Mouse (Mus musculus) CH12.LX (cell line): ENCODE results near the gene Vtn. TPM values are rescaled to one million over a fixed set of nuclear protein-coding genes. Genes with fewer than 3 reads are reported as not detected.

Experiments
- DNase-seq: peaks from one replicate; pipeline ENCODE4 v3.0.0-alpha.2; 2013; ENCODE audit errors: extremely low read depth
- H3K27ac ChIP-seq: 2 replicates; pipeline ENCODE4 v1.5.1; 2012; ENCODE audit warnings: low read depth, mild to moderate bottlenecking, control low read depth, moderate library complexity; ENCODE audit not compliant: insufficient read depth
- H3K27me3 ChIP-seq: replicated peaks from 2 replicates; pipeline ENCODE3; 2012; ENCODE audit warnings: inconsistent platforms
- H3K36me3 ChIP-seq, 2 experiments: replicated peaks in 1 of 2; 2 replicates each; pipeline versions ENCODE3 to v1.6.1; 2012; ENCODE audit warnings: inconsistent platforms in 1 of 2, low read length in 1 of 2, mild to moderate bottlenecking in 1 of 2, mixed read lengths in 1 of 2, moderate library complexity in 1 of 2; ENCODE audit not compliant: control insufficient read depth in 1 of 2, insufficient read depth in 1 of 2
- H3K4me1 ChIP-seq, 2 experiments: 2 replicates each; pipeline ENCODE4 v1.6.1; 2012; ENCODE audit warnings: inconsistent platforms in 1 of 2, moderate library complexity in 1 of 2; ENCODE audit not compliant: insufficient read depth in 2 of 2, control insufficient read depth in 1 of 2
- H3K4me2 ChIP-seq: 2 replicates; pipeline ENCODE4 v1.6.1; 2012; ENCODE audit warnings: low read depth, mild to moderate bottlenecking, control low read depth; ENCODE audit not compliant: poor library complexity, insufficient read depth, severe bottlenecking
- H3K4me3 ChIP-seq, 3 experiments: fragments of 150-350 bp in 1 of 3; sonication (generic) in 1 of 3; replicated peaks in 1 of 3; 2 replicates each; pipeline versions ENCODE3 to v1.5.1; 2011 to 2012; ENCODE audit warnings: low read depth in 2 of 3, low read length in 2 of 3, mild to moderate bottlenecking in 2 of 3, moderate library complexity in 2 of 3, control low read depth in 1 of 3, improper control_type of control experiment in 1 of 3, inconsistent platforms in 1 of 3, mixed read lengths in 1 of 3; ENCODE audit not compliant: poor library complexity in 1 of 3
- H3K79me2 ChIP-seq: replicated peaks from 2 replicates; pipeline ENCODE4 v1.6.1; 2012; ENCODE audit warnings: mild to moderate bottlenecking, moderate library complexity; ENCODE audit not compliant: control insufficient read depth, poor library complexity, insufficient read depth, severe bottlenecking; ENCODE audit errors: extremely low read depth
- H3K9ac ChIP-seq: 2 replicates; pipeline ENCODE4 v1.6.1; 2012; ENCODE audit warnings: low read depth, mild to moderate bottlenecking, control low read depth, moderate library complexity; ENCODE audit not compliant: insufficient read depth
- H3K9me3 ChIP-seq: replicated peaks from 2 replicates; pipeline ENCODE3; 2012; ENCODE audit warnings: low read length, inconsistent platforms, mixed read lengths
- BHLHE40 ChIP-seq: IDR thresholded peaks from 2 replicates; pipeline ENCODE4 v1.6.1; 2011; ENCODE audit warnings: mild to moderate bottlenecking, low read depth, low read length, improper control_type of control experiment
- CHD1 ChIP-seq: IDR thresholded peaks from 2 replicates; pipeline ENCODE4 v1.6.1; 2012; ENCODE audit warnings: low read depth, low read length, improper control_type of control experiment, inconsistent platforms
- CHD2 ChIP-seq: IDR thresholded peaks from 2 replicates; pipeline ENCODE4 v1.6.1; 2011; ENCODE audit warnings: low read length, improper control_type of control experiment
- CTCF ChIP-seq, 2 experiments: IDR thresholded peaks in 1 of 2; conservative IDR thresholded peaks in 1 of 2; 2 replicates each; pipeline ENCODE4 v1.5.1; 2011 to 2012; ENCODE audit warnings: low read depth in 2 of 2, low read length in 2 of 2, improper control_type of control experiment in 1 of 2, inconsistent platforms in 1 of 2, mild to moderate bottlenecking in 1 of 2, moderate library complexity in 1 of 2
- E2F4 ChIP-seq: IDR thresholded peaks from 2 replicates; pipeline ENCODE4 v1.6.1; 2011; ENCODE audit warnings: low read depth, low read length, improper control_type of control experiment; ENCODE audit not compliant: insufficient replicate concordance
- ELF1 ChIP-seq: IDR thresholded peaks from 2 replicates; pipeline ENCODE4 v1.6.1; 2014; ENCODE audit warnings: low read depth, mild to moderate bottlenecking, inconsistent platforms, low read length, improper control_type of control experiment
- EP300 ChIP-seq: IDR thresholded peaks from 2 replicates; pipeline ENCODE4 v1.6.1; 2011; ENCODE audit warnings: low read length, improper control_type of control experiment
- ETS1 ChIP-seq: conservative IDR thresholded peaks from 2 replicates; pipeline ENCODE4 v1.6.1; 2012; ENCODE audit warnings: low read depth, mild to moderate bottlenecking, inconsistent platforms, low read length, improper control_type of control experiment, moderate library complexity
- GABPA ChIP-seq: IDR thresholded peaks from 2 replicates; pipeline ENCODE4 v1.6.1; 2012; ENCODE audit warnings: low read depth, low read length, improper control_type of control experiment, inconsistent platforms; ENCODE audit not compliant: insufficient replicate concordance
- HCFC1 ChIP-seq: IDR thresholded peaks from 2 replicates; pipeline ENCODE4 v1.6.1; 2012; ENCODE audit warnings: low read depth, mild to moderate bottlenecking, inconsistent platforms, low read length, improper control_type of control experiment
- IRF4 ChIP-seq: IDR thresholded peaks from 2 replicates; pipeline ENCODE4 v1.6.1; 2014; ENCODE audit warnings: low read depth, mild to moderate bottlenecking, inconsistent platforms, low read length, improper control_type of control experiment
- JUN ChIP-seq: IDR thresholded peaks from 2 replicates; pipeline ENCODE4 v1.6.1; 2011; ENCODE audit warnings: low read depth, mild to moderate bottlenecking, low read length, improper control_type of control experiment, moderate library complexity; ENCODE audit not compliant: insufficient read depth
- JUND ChIP-seq: conservative IDR thresholded peaks from 2 replicates; pipeline ENCODE4 v1.6.1; 2011; ENCODE audit warnings: low read depth, low read length, improper control_type of control experiment
- KAT2A ChIP-seq: IDR thresholded peaks from 2 replicates; pipeline ENCODE4 v1.6.1; 2012; ENCODE audit warnings: low read length, improper control_type of control experiment, inconsistent platforms; ENCODE audit not compliant: insufficient replicate concordance
- MAFK ChIP-seq: IDR thresholded peaks from 2 replicates; pipeline ENCODE4 v1.6.1; 2011; ENCODE audit warnings: low read length, improper control_type of control experiment; ENCODE audit not compliant: insufficient replicate concordance
- MAX ChIP-seq: IDR thresholded peaks from 2 replicates; pipeline ENCODE4 v1.6.1; 2011; ENCODE audit warnings: low read length, improper control_type of control experiment
- MAZ ChIP-seq: IDR thresholded peaks from 2 replicates; pipeline ENCODE4 v1.6.1; 2012; ENCODE audit warnings: low read depth, mild to moderate bottlenecking, inconsistent platforms, low read length, improper control_type of control experiment, moderate library complexity
- MEF2A ChIP-seq: IDR thresholded peaks from 2 replicates; pipeline ENCODE4 v1.6.1; 2014; ENCODE audit warnings: low read depth, mild to moderate bottlenecking, inconsistent platforms, low read length, improper control_type of control experiment, borderline replicate concordance
- MXI1 ChIP-seq: IDR thresholded peaks from 2 replicates; pipeline ENCODE4 v1.6.1; 2011; ENCODE audit warnings: mild to moderate bottlenecking, low read depth, low read length, improper control_type of control experiment
- MYC ChIP-seq: IDR thresholded peaks from 2 replicates; pipeline ENCODE4 v1.6.1; 2011; ENCODE audit warnings: low read depth, mild to moderate bottlenecking, improper control_type of control experiment, low read length
- NELFE ChIP-seq: IDR thresholded peaks from 2 replicates; pipeline ENCODE4 v1.6.1; 2011; ENCODE audit warnings: low read depth, low read length, improper control_type of control experiment
- NRF1 ChIP-seq: IDR thresholded peaks from 2 replicates; pipeline ENCODE4 v1.6.1; 2014; ENCODE audit warnings: low read depth, mild to moderate bottlenecking, inconsistent platforms, low read length, improper control_type of control experiment, moderate library complexity
- PAX5 ChIP-seq: IDR thresholded peaks from 2 replicates; pipeline ENCODE4 v1.6.1; 2012; ENCODE audit warnings: low read length, inconsistent platforms, mixed read lengths
- POLR2A ChIP-seq: IDR thresholded peaks from 2 replicates; pipeline ENCODE4 v1.6.1; 2011; ENCODE audit warnings: low read depth, mild to moderate bottlenecking, improper control_type of control experiment, low read length
- POLR2AphosphoS2 ChIP-seq: IDR thresholded peaks from 2 replicates; pipeline ENCODE4 v1.6.1; 2011; ENCODE audit warnings: low read depth, low read length, improper control_type of control experiment
- RAD21 ChIP-seq: IDR thresholded peaks from 2 replicates; pipeline ENCODE4 v1.6.1; 2011; ENCODE audit warnings: low read depth, mild to moderate bottlenecking, low read length, improper control_type of control experiment, moderate library complexity
- RCOR1 ChIP-seq: conservative IDR thresholded peaks from 2 replicates; pipeline ENCODE4 v1.6.1; 2012; ENCODE audit warnings: low read depth, mild to moderate bottlenecking, inconsistent platforms, low read length, improper control_type of control experiment
- SIN3A ChIP-seq: IDR thresholded peaks from 2 replicates; pipeline ENCODE4 v1.6.1; 2012; ENCODE audit warnings: low read length, improper control_type of control experiment, inconsistent platforms
- SMC3 ChIP-seq: IDR thresholded peaks from 2 replicates; pipeline ENCODE4 v1.6.1; 2011; ENCODE audit warnings: low read depth, low read length, improper control_type of control experiment
- TBP ChIP-seq: conservative IDR thresholded peaks from 2 replicates; pipeline ENCODE4 v1.6.1; 2011; ENCODE audit warnings: low read depth, low read length, improper control_type of control experiment
- TCF12 ChIP-seq: IDR thresholded peaks from 2 replicates; pipeline ENCODE4 v1.6.1; 2014; ENCODE audit warnings: low read depth, mild to moderate bottlenecking, inconsistent platforms, low read length, improper control_type of control experiment
- UBTF ChIP-seq: IDR thresholded peaks from 2 replicates; pipeline ENCODE4 v1.6.1; 2012; ENCODE audit warnings: low read depth, mild to moderate bottlenecking, inconsistent platforms, low read length, improper control_type of control experiment, moderate library complexity
- USF1 ChIP-seq: IDR thresholded peaks from 2 replicates; pipeline ENCODE4 v1.6.1; 2014; ENCODE audit warnings: low read depth, mild to moderate bottlenecking, inconsistent platforms, low read length, improper control_type of control experiment
- USF2 ChIP-seq: conservative IDR thresholded peaks from 2 replicates; pipeline ENCODE4 v1.6.1; 2011; ENCODE audit warnings: low read depth, low read length, improper control_type of control experiment
- ZC3H11A ChIP-seq: IDR thresholded peaks from 2 replicates; pipeline ENCODE4 v1.6.1; 2012; ENCODE audit warnings: low read depth, mild to moderate bottlenecking, inconsistent platforms, low read length, improper control_type of control experiment
- ZKSCAN1 ChIP-seq: IDR thresholded peaks from 2 replicates; pipeline ENCODE4 v1.6.1; 2012; ENCODE audit warnings: low read depth, inconsistent platforms, low read length, improper control_type of control experiment, borderline replicate concordance
- ZMIZ1 ChIP-seq: IDR thresholded peaks from 2 replicates; pipeline ENCODE4 v1.6.1; 2012; ENCODE audit warnings: low read depth, mild to moderate bottlenecking, inconsistent platforms, low read length, improper control_type of control experiment
- ZNF384 ChIP-seq: IDR thresholded peaks from 2 replicates; pipeline ENCODE4 v1.6.1; 2012; ENCODE audit warnings: low read depth, low read length, improper control_type of control experiment, inconsistent platforms
- dilution Hi-C: fragments of 300-500 bp; cut with MboI; formaldehyde crosslinking; loops from 2 replicates; pipeline ENCODE4 v1.14.3; 2020; ENCODE audit warnings: low sequenced_read_pairs; ENCODE audit not compliant: extremely low pct_unique_long_range_greater_than_20kb, extremely low pct_ligation_motif_present
- in situ Hi-C: fragments of 300-500 bp; cut with MboI; formaldehyde crosslinking; loops from 3 replicates; pipeline ENCODE4 v1.14.3; 2019; ENCODE audit warnings: low sequenced_read_pairs, low pct_ligation_motif_present, low pct_unique_long_range_greater_than_20kb, mixed read lengths
- polyA plus RNA-seq: library from polyadenylated mRNA; unstranded; fragments of >175 nt; gene quantifications from 2 replicates; pipeline ENCODE4 v1.2.1, GENCODE M21; 2012; ENCODE audit warnings: low read depth; ENCODE audit not compliant: insufficient read length
- total RNA-seq, 2 experiments: library from RNA; depleted of rRNA; stranded (reverse); fragments of 300-350 nt in 1 of 2; fragments of >200 nt in 1 of 2; gene quantifications; 2 replicates each; pipeline ENCODE4 v1.2.3; 2012 to 2014

The Vtn gene
- total and polyA plus RNA-seq, 3 experiments, result not detected

DNA sequence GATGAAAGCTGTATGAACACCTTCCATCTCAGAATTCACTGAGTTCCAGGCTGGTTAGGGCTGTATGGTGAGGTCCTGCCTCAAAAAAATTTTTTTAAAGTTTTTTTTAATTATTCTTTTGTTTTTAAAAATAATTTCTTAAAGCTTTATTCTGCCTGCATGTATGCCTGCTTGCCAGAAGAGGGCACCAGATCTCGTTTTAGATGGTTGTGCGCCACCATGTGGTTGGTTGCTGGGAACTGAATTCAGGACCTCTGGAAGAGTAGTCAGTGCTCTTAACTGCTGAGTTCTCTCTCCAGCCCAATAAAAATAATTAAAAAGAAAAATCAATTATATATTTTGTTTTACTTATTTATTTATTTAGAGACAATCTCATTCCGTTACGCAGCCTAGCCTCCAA, 45.2 kb upstream of the Vtn start:
- Histone ChIP-seq H3K79me2 (no peaks in the 10 kb centered on the region), H3K36me3 (no peaks in the 10 kb centered on the region), H3K4me3 (peak overlapping the region; percentile 46 to 65 (median 54)), H3K9ac (peak overlapping the region; percentile 77), H3K9me3 (no peaks in the 10 kb centered on the region), H3K27ac (peak overlapping the region; percentile 66; the same call in 1 of the 2 replicates), H3K4me2 (peak overlapping the region; percentile 53), H3K27me3 (peaks cover 20% of the 10 kb centered on the region), H3K4me1 (peaks cover 0 to 15% of the 10 kb centered on the region in 2 experiments; a peak in 2 of 4 replicates)
- TF ChIP-seq MAFK, result no peak; the same call in 1 of the 2 replicates
- no peak for TF ChIP-seq NRF1
- peak; percentile 39 for TF ChIP-seq ETS1
- peak; percentile 46 for TF ChIP-seq MEF2A
- peak; percentile 53 for TF ChIP-seq RAD21
- peak; percentile 27; the same call in 1 of the 2 replicates for TF ChIP-seq EP300
- TF ChIP-seq ZMIZ1, result no peak
- TF ChIP-seq RCOR1, result peak; percentile 82; the same call in 1 of the 2 replicates
- TF ChIP-seq JUN, result peak; percentile 43; the same call in 1 of the 2 replicates
- peak; percentile 83 for TF ChIP-seq JUND
- TF ChIP-seq ZC3H11A, result peak; percentile 32
- no peak for TF ChIP-seq POLR2AphosphoS2
- peak; percentile 78 for TF ChIP-seq SIN3A
- 0 out of 2 replicates have a peak, but pooled peaks have one; percentile 21 for TF ChIP-seq TBP
- no peak for TF ChIP-seq USF2
- TF ChIP-seq MAZ, result no peak
- TF ChIP-seq MYC, result peak; percentile 86
- TF ChIP-seq SMC3, result peak; percentile 88
- TF ChIP-seq PAX5, result no peak
- TF ChIP-seq E2F4, result peak; percentile 55; the same call in 1 of the 2 replicates
- no peak for TF ChIP-seq BHLHE40
- 0 out of 2 replicates have a peak, but pooled peaks have one; percentile 6 for TF ChIP-seq MXI1
- TF ChIP-seq POLR2A, result no peak
- no peak for TF ChIP-seq UBTF
- TF ChIP-seq MAX, result peak; percentile 48
- no peak for TF ChIP-seq GABPA
- TF ChIP-seq NELFE, result peak; percentile 91; the same call in 1 of the 2 replicates
- peak; percentile 61 for TF ChIP-seq HCFC1
- no peak for TF ChIP-seq USF1
- TF ChIP-seq CHD1, result no peak
- peak; percentile 61 for TF ChIP-seq TCF12
- peak; percentile 95 to 99 for TF ChIP-seq CTCF (conservative IDR thresholded peaks at IDR 0.05 in 1 of 2, IDR thresholded peaks at IDR 0.05 in 1 of 2; ENCODE audit: low read depth in 2 of 2, low read length in 2 of 2)
- no peak for TF ChIP-seq ZKSCAN1
- TF ChIP-seq KAT2A, result no peak
- peak; percentile 36; the same call in 1 of the 2 replicates for TF ChIP-seq IRF4
- peak; percentile 82 for TF ChIP-seq ZNF384
- TF ChIP-seq CHD2, result peak; percentile 14; the same call in 1 of the 2 replicates
- no peak for TF ChIP-seq ELF1
- DNase-seq, result peak; percentile 87
- in situ Hi-C loops (no loop called here), dilution Hi-C loops (no loop called here)
